Mouse (Mus musculus) liver, embryonic 14.5 days (tissue): ENCODE measurements around the gene Actn2. TPM values are rescaled to one million over a fixed set of nuclear protein-coding genes. Genes with fewer than 3 reads are reported as not detected.

ENCODE experiments used
- ATAC-seq: fragments of 200-750 bp; cut with Nextera tagmentation; 2 replicates; pipeline ENCODE4 v1.8.0; 2017; ENCODE audit warnings: moderate number of reproducible peaks, mild to moderate bottlenecking, moderate library complexity; ENCODE audit not compliant: insufficient read depth
- DNase-seq, 3 experiments: peaks; one replicate each; pipeline ENCODE4 v3.0.0-alpha.2; 2012 to 2013; ENCODE audit warnings: low read depth in 3 of 3, low spot score in 3 of 3
- H3K27ac ChIP-seq: fragments of 300-500 bp; sonication (generic); 2 replicates; pipeline ENCODE4 v1.5.1; 2014; ENCODE audit warnings: moderate library complexity, mild to moderate bottlenecking, control low read depth, inconsistent platforms
- H3K27me3 ChIP-seq: fragments of 300-500 bp; sonication (generic); 2 replicates; pipeline ENCODE4 v1.6.1; 2014; ENCODE audit warnings: mild to moderate bottlenecking, low read length, moderate library complexity; ENCODE audit not compliant: control insufficient read depth, insufficient read depth
- H3K36me3 ChIP-seq: fragments of 300-500 bp; sonication (generic); replicated peaks from 2 replicates; pipeline ENCODE4 v1.6.1; 2014; ENCODE audit warnings: low read depth; ENCODE audit not compliant: control insufficient read depth, insufficient read depth
- H3K4me1 ChIP-seq, 2 experiments: fragments of 200-500 bp in 1 of 2; fragments of 300-500 bp in 1 of 2; sonication (generic) in 1 of 2; replicated peaks; 2 replicates each; pipeline ENCODE4 v1.6.1; 2012 to 2014; ENCODE audit warnings: antibody characterized with exemption in 1 of 2, inconsistent platforms in 1 of 2, low read length in 1 of 2; ENCODE audit not compliant: control insufficient read depth in 2 of 2, insufficient read depth in 2 of 2
- H3K4me2 ChIP-seq: fragments of 300-500 bp; sonication (generic); 2 replicates; pipeline ENCODE4 v1.6.1; 2014; ENCODE audit warnings: low read depth, mild to moderate bottlenecking, control low read depth, moderate library complexity
- H3K4me3 ChIP-seq, 2 experiments: fragments of 200-500 bp in 1 of 2; fragments of 300-500 bp in 1 of 2; sonication (generic) in 1 of 2; 2 replicates each; pipeline ENCODE4 v1.5.1; 2012 to 2014; ENCODE audit warnings: low read depth in 2 of 2, low read length in 2 of 2, mild to moderate bottlenecking in 2 of 2, control low read depth in 1 of 2, inconsistent platforms in 1 of 2, moderate library complexity in 1 of 2; ENCODE audit not compliant: insufficient read depth in 1 of 2
- H3K9ac ChIP-seq: fragments of 300-500 bp; sonication (generic); replicated peaks from 2 replicates; pipeline ENCODE4 v1.6.1; 2014; ENCODE audit warnings: mild to moderate bottlenecking, control low read depth, moderate library complexity
- H3K9me3 ChIP-seq: fragments of 300-500 bp; sonication (generic); 2 replicates; pipeline ENCODE4 v1.6.1; 2016; ENCODE audit warnings: low read length, mixed read lengths; ENCODE audit not compliant: control insufficient read depth
- CTCF ChIP-seq: IDR thresholded peaks from 2 replicates; pipeline ENCODE4 v1.5.1; 2016; ENCODE audit warnings: antibody characterized with exemption, low read depth, control low read depth
- EP300 ChIP-seq: IDR thresholded peaks from 2 replicates; pipeline ENCODE4 v1.6.1; 2016; ENCODE audit warnings: antibody characterized with exemption, low read depth
- WGBS: fragments of 180-500 bp; shearing (Covaris S2); extraction: QIAGEN DNeasy Blood & Tissue Kit; methylation state at CpG from one replicate; pipeline ENCODE4 v1.1.7; 2014; ENCODE audit not compliant: insufficient replicate concordance; 5-methylcytosine and 5-hydroxymethylcytosine counted together
- polyA plus RNA-seq, 2 experiments: library from polyadenylated mRNA; depleted of rRNA in 1 of 2; stranded (reverse) in 1 of 2; unstranded in 1 of 2; fragments of >200 nt; fragmentation: Nextera tagmentation in 1 of 2; extraction: Ambion mirVana in 1 of 2; gene quantifications; 2 replicates each; pipeline versions ENCODE4 v1.2.1 to v1.2.3; 2012 to 2014

Actn2 gene
- polyA plus RNA-seq, 2 experiments: 0.16 to 0.37 TPM

- H3K27ac ChIP-seq: no peak overlapping the region
- no peaks in the 10 kb centered on the region for H3K27me3 ChIP-seq
- H3K36me3 ChIP-seq: no peaks in the 10 kb centered on the region
- no peak overlapping the region for H3K4me3 ChIP-seq
- H3K4me2 ChIP-seq: no peak overlapping the region
- H3K9ac ChIP-seq: no peak overlapping the region
- DNase-seq: no peak
- no peak for ATAC-seq
- WGBS: 57% methylated on average over 12 of the region's 12 CpGs
- no peaks in the 10 kb centered on the region for H3K9me3 ChIP-seq
- TF ChIP-seq EP300 (no peak), CTCF (no peak)
- no peaks in the 10 kb centered on the region for H3K4me1 ChIP-seq
These were observed 6.5 kb downstream of the Actn2 start for GRCm38 (mm10) chr13:12334016-12334415.

- TF ChIP-seq CTCF: no peak
- no peak for TF ChIP-seq EP300
- ATAC-seq: no peak
- Histone ChIP-seq H3K4me2 (no peak overlapping the region), H3K9ac (no peak overlapping the region), H3K9me3 (no peaks in the 10 kb centered on the region), H3K27ac (no peak overlapping the region), H3K27me3 (no peaks in the 10 kb centered on the region), H3K4me3 (no peak overlapping the region), H3K36me3 (no peaks in the 10 kb centered on the region), H3K4me1 (no peaks in the 10 kb centered on the region)
- WGBS: 89% methylated on average over 5 of the region's 5 CpGs
- no peak for DNase-seq
These were observed 9.0 kb downstream of the Actn2 start for GRCm38 (mm10) chr13:12331528-12331927.

- H3K36me3 ChIP-seq: no peaks in the 10 kb centered on the region
- H3K9me3 ChIP-seq: no peaks in the 10 kb centered on the region
- H3K4me3 ChIP-seq: no peak overlapping the region
- no peak overlapping the region for H3K27ac ChIP-seq
- DNase-seq: no peak
- H3K4me2 ChIP-seq: no peak overlapping the region
- H3K4me1 ChIP-seq: no peaks in the 10 kb centered on the region
- 52% methylated on average over 4 of the region's 4 CpGs for WGBS
- no peak for ATAC-seq
- no peak overlapping the region for H3K9ac ChIP-seq
- no peak for TF ChIP-seq EP300
- H3K27me3 ChIP-seq: no peaks in the 10 kb centered on the region
These were observed 12.2 kb downstream of the Actn2 start for GRCm38 (mm10) chr13:12328392-12328791.

GRCm38 (mm10) chr13:12327577-12327976 lies 13.0 kb downstream of the Actn2 start:
- DNase-seq (no peak), ATAC-seq (no peak)
- Histone ChIP-seq H3K36me3 (no peaks in the 10 kb centered on the region), H3K9ac (no peak overlapping the region), H3K4me2 (no peak overlapping the region), H3K27me3 (no peaks in the 10 kb centered on the region), H3K4me1 (no peaks in the 10 kb centered on the region), H3K27ac (no peak overlapping the region), H3K9me3 (no peaks in the 10 kb centered on the region), H3K4me3 (no peak overlapping the region)
- 70% methylated on average over 6 of the region's 6 CpGs for WGBS
- TF ChIP-seq CTCF (no peak), EP300 (no peak)

- no peak overlapping the region for H3K4me3 ChIP-seq
- DNase-seq (no peak), ATAC-seq (no peak)
- no peak for TF ChIP-seq EP300
- TF ChIP-seq CTCF: no peak
- whole genome bisulfite sequencing: 69% methylated on average over 12 of the region's 12 CpGs
- H3K27ac ChIP-seq: no peak overlapping the region
- no peaks in the 10 kb centered on the region for H3K27me3 ChIP-seq
- no peaks in the 10 kb centered on the region for H3K4me1 ChIP-seq
- H3K36me3 ChIP-seq: no peaks in the 10 kb centered on the region
- no peaks in the 10 kb centered on the region for H3K9me3 ChIP-seq
- H3K9ac ChIP-seq: no peak overlapping the region
- H3K4me2 ChIP-seq: no peak overlapping the region
These were observed 17.4 kb downstream of the Actn2 start for GRCm38 (mm10) chr13:12323076-12323625.
